Mouse (Mus musculus): ENCODE results near the gene Rnf123. TPM values are rescaled to one million over a fixed set of nuclear protein-coding genes. Genes with fewer than 3 reads are reported as not detected.

Rnf123 gene
- polyA plus RNA-seq, 1 experiment from 2014 or later = 13.8 TPM

- ATAC-seq (ENCODE audit: low FRiP score, low TSS enrichment) = no peak
- WGBS = 72% methylated on average over 17 of the region's 17 CpGs
- H3K4me1 ChIP-seq (replicated peaks; ENCODE audit: control insufficient read depth, insufficient read depth) = no peaks in the 10 kb centered on the region
- TF ChIP-seq EP300 (optimal IDR thresholded peaks at IDR 0.05) (no peak), CTCF (IDR thresholded peaks at IDR 0.05; ENCODE audit: low read depth) (no peak)
- H3K27ac ChIP-seq (replicated peaks) = no peak overlapping the region
- no peak overlapping the region for H3K4me2 ChIP-seq (replicated peaks; ENCODE audit: low read depth)
- no peak overlapping the region for H3K4me3 ChIP-seq (ENCODE audit: low read depth, low read length)
- no peaks in the 10 kb centered on the region for H3K9me3 ChIP-seq (ENCODE audit: control insufficient read depth, low read length)
- no peaks in the 10 kb centered on the region for H3K27me3 ChIP-seq (ENCODE audit: control insufficient read depth, insufficient read depth, low read length)
- DNase-seq (ENCODE audit: low spot score) = no peak
- no peak overlapping the region for H3K9ac ChIP-seq (ENCODE audit: low read length)
- no peaks in the 10 kb centered on the region for H3K36me3 ChIP-seq (ENCODE audit: control insufficient read depth, insufficient read depth, low read length)
Measured at GRCm38 (mm10) chr9:108126436-108127180, 43.5 kb upstream of the Rnf123 start.

DNA sequence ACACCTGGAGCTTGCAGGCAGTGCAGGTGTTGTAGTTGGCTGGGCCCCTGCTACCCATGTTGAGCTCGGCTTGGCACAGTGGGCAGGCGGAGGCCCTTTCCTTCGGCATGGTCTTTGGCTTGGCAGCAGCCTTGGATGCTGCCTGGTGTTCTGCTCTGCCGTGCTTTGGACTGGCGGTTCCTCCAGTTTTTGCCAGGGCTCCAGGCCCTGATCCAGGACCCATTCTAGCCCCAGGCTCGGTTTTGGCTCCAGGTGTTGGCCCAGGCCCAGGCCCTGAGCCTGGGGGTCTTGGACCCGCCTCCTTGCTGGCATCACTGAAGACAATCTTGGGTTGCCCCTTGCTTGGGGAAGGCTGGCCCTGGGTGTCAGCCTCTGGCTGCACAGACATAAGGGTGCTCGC is 42.6 kb upstream of the Rnf123 start:
- 89% methylated on average over 8 of the region's 8 CpGs for WGBS
- H3K27me3 ChIP-seq (ENCODE audit: control insufficient read depth, insufficient read depth, low read length) = no peaks in the 10 kb centered on the region
- H3K4me1 ChIP-seq (replicated peaks; ENCODE audit: control insufficient read depth, insufficient read depth) = no peaks in the 10 kb centered on the region
- H3K27ac ChIP-seq (replicated peaks) = no peak overlapping the region
- H3K4me3 ChIP-seq (ENCODE audit: low read depth, low read length) = no peak overlapping the region
- ATAC-seq (ENCODE audit: low FRiP score, low TSS enrichment) = no peak
- H3K4me2 ChIP-seq (replicated peaks; ENCODE audit: low read depth) = no peak overlapping the region
- no peak for TF ChIP-seq CTCF (IDR thresholded peaks at IDR 0.05; ENCODE audit: low read depth)
- no peak for TF ChIP-seq EP300 (optimal IDR thresholded peaks at IDR 0.05)
- no peak for DNase-seq (ENCODE audit: low spot score)
- H3K9ac ChIP-seq (ENCODE audit: low read length) = no peak overlapping the region
- no peaks in the 10 kb centered on the region for H3K9me3 ChIP-seq (ENCODE audit: control insufficient read depth, low read length)
- no peaks in the 10 kb centered on the region for H3K36me3 ChIP-seq (ENCODE audit: control insufficient read depth, insufficient read depth, low read length)

- Histone ChIP-seq H3K4me3 (ENCODE audit: low read depth, low read length) (no peak overlapping the region), H3K27me3 (ENCODE audit: control insufficient read depth, insufficient read depth, low read length) (no peaks in the 10 kb centered on the region), H3K36me3 (ENCODE audit: control insufficient read depth, insufficient read depth, low read length) (no peaks in the 10 kb centered on the region), H3K27ac (replicated peaks) (no peak overlapping the region), H3K4me1 (replicated peaks; ENCODE audit: control insufficient read depth, insufficient read depth) (peaks cover 3% of the 10 kb centered on the region; the same call in 1 of the 2 replicates), H3K9ac (ENCODE audit: low read length) (no peak overlapping the region), H3K4me2 (replicated peaks; ENCODE audit: low read depth) (no peak overlapping the region), H3K9me3 (ENCODE audit: control insufficient read depth, low read length) (no peaks in the 10 kb centered on the region)
- no peak for DNase-seq (ENCODE audit: low spot score)
- TF ChIP-seq CTCF (IDR thresholded peaks at IDR 0.05; ENCODE audit: low read depth) = no peak
- TF ChIP-seq EP300 (optimal IDR thresholded peaks at IDR 0.05) = no peak
- WGBS = 74% methylated on average over 4 of the region's 4 CpGs
- ATAC-seq (ENCODE audit: low FRiP score, low TSS enrichment) = no peak
Measured at GRCm38 (mm10) chr9:108123916-108124315, 40.8 kb upstream of the Rnf123 start.

DNA sequence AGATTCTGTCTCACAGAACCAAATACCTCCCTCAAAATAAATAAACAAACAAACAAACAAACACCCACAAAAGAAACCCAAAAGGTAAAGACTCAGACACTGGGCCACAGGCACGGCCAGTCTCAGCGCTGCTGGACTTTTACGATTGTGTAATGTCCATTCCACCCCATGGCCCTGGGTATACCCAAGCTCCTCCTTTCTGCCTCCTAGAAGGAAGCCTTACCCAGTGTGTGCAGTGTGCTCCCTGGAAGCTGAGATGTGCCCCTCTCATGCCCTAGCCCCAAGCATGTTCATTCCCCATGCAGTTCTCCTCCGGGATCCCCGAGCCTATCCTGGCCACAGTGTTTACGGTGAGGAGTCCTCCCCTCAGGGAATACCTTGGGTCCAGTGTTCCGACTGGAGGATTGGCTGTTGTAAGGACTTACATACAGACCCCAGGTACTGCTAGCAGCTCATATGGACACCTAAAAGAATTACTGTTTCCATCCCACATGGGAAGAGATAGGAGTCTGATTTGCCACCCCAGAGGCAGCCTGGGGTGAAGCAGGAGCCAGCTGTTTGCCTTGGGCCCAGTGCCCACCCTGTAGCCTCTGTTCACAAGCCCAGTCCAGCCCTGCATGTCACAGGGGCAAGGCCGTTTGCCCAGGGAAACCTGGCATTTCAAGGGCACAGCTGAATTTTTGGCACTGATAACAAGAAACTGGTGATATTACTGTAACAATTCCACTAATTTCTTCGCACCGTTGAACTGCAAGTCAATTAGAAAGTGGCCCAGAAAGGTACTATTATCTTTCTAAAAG is 38.2 kb upstream of the Rnf123 start:
- no peaks in the 10 kb centered on the region for H3K9me3 ChIP-seq (ENCODE audit: control insufficient read depth, low read length)
- no peak overlapping the region for H3K4me2 ChIP-seq (replicated peaks; ENCODE audit: low read depth)
- no peaks in the 10 kb centered on the region for H3K36me3 ChIP-seq (ENCODE audit: control insufficient read depth, insufficient read depth, low read length)
- peaks cover 3% of the 10 kb centered on the region; the same call in 1 of the 2 replicates for H3K4me1 ChIP-seq (replicated peaks; ENCODE audit: control insufficient read depth, insufficient read depth)
- TF ChIP-seq EP300 (optimal IDR thresholded peaks at IDR 0.05) = no peak
- no peak for TF ChIP-seq CTCF (IDR thresholded peaks at IDR 0.05; ENCODE audit: low read depth)
- ATAC-seq (ENCODE audit: low FRiP score, low TSS enrichment) (no peak), DNase-seq (ENCODE audit: low spot score) (no peak)
- H3K27me3 ChIP-seq (ENCODE audit: control insufficient read depth, insufficient read depth, low read length) = no peaks in the 10 kb centered on the region
- H3K9ac ChIP-seq (ENCODE audit: low read length) = no peak overlapping the region
- WGBS = 86% methylated on average over 10 of the region's 10 CpGs
- H3K4me3 ChIP-seq (ENCODE audit: low read depth, low read length) = no peak overlapping the region
- H3K27ac ChIP-seq (replicated peaks) = no peak overlapping the region

- Histone ChIP-seq H3K4me3 (ENCODE audit: low read depth, low read length) (no peak overlapping the region), H3K9me3 (ENCODE audit: control insufficient read depth, low read length) (no peaks in the 10 kb centered on the region), H3K27ac (replicated peaks) (peak overlapping the region; percentile 36; the same call in 1 of the 2 replicates), H3K9ac (ENCODE audit: low read length) (no peak overlapping the region), H3K4me2 (replicated peaks; ENCODE audit: low read depth) (no peak overlapping the region), H3K36me3 (ENCODE audit: control insufficient read depth, insufficient read depth, low read length) (no peaks in the 10 kb centered on the region), H3K27me3 (ENCODE audit: control insufficient read depth, insufficient read depth, low read length) (no peaks in the 10 kb centered on the region), H3K4me1 (replicated peaks; ENCODE audit: control insufficient read depth, insufficient read depth) (peaks cover 3% of the 10 kb centered on the region; the same call in 1 of the 2 replicates)
- no peak for DNase-seq (ENCODE audit: low spot score)
- WGBS = 84% methylated on average over 8 of the region's 8 CpGs
- ATAC-seq (ENCODE audit: low FRiP score, low TSS enrichment) = peak; percentile 9; the same call in 1 of the 2 replicates
- TF ChIP-seq CTCF (IDR thresholded peaks at IDR 0.05; ENCODE audit: low read depth) (no peak), EP300 (optimal IDR thresholded peaks at IDR 0.05) (no peak)
Measured at GRCm38 (mm10) chr9:108120671-108121070, 37.5 kb upstream of the Rnf123 start.

All from stomach, postnatal 0 days (tissue).